Mouse (Mus musculus): ENCODE results near the gene Dnal1. TPM values are rescaled to one million over a fixed set of nuclear protein-coding genes. Genes with fewer than 3 reads are reported as not detected.

The Dnal1 gene
- polyA plus RNA-seq, 1 experiment from 2014 or later, result 9.6 TPM

DNA sequence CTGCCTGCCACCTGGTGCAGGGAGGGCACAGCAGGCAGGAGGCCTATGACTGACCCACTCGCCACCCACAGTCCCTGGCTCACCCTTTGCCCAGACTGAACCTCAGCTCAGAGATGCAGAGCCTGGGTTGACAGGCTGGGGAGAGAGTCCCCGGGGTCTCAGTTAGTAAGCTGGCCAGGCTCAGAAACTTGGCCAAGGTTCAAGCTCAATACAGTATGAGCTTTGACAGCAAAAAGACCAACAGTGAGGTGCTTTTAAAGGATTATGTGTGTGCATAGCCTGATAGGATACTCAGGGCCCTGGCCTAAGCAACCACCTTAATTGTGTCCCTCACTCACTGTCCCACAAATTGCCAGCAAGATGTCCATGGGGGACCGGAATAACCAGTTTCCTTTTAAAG lies 65.9 kb downstream of the Dnal1 start:
- peak overlapping the region; percentile 33; the same call in 1 of the 2 replicates for H3K27ac ChIP-seq (replicated peaks)

DNA sequence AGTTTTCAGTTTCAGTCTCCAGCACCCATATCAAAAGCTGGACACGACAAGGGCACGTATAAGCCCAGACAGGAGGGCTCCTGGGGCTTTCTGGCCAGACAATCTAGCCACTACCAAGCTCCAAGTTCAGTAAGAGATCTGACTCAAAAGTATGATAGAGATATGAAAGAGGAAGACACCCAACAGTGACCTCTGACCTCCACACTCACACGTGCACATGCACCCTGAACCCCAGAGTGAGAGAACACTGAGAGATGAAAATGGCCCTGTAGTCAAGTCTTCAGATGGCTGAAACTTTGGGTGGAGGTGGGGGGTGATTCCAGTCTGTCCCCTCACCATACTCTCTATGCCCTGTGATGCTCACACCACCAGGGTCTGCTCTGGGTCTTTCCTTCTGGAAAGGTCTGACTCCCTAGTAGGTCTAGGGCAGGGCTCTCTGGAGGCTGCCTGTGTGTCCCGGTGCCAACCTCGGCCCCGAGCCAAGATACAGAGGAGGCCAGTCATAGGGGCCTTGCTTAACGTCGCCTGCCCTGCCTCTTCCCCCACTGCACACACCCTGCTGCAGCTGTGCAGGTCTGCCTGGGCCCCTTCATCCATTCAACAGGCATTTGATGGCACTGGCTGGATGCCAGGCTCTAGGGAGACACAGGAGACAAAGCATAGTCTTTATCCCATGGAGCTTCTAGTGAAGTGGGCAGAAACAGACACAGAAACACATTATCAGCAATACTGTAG lies 66.7 kb downstream of the Dnal1 start:
- WGBS, result 32% methylated on average over 8 of the region's 8 CpGs
- peak overlapping the region; percentile 11; the same call in 1 of the 2 replicates for H3K4me2 ChIP-seq (replicated peaks)
- no peak overlapping the region for H3K9ac ChIP-seq (replicated peaks)
- no peaks in the 10 kb centered on the region for H3K27me3 ChIP-seq
- H3K4me1 ChIP-seq, result peaks cover 57% of the 10 kb centered on the region
- H3K9me3 ChIP-seq, result no peaks in the 10 kb centered on the region
- no peaks in the 10 kb centered on the region for H3K36me3 ChIP-seq
- no peak overlapping the region for H3K4me3 ChIP-seq
- ATAC-seq (replicated peaks), result peak; percentile 82
- peak overlapping the region; percentile 58 for H3K27ac ChIP-seq (replicated peaks)

More for the DNA sequence above, 65.9 kb downstream of the Dnal1 start:
- H3K27me3 ChIP-seq, result no peaks in the 10 kb centered on the region
- no peaks in the 10 kb centered on the region for H3K9me3 ChIP-seq
- peaks cover 64% of the 10 kb centered on the region for H3K4me1 ChIP-seq
- no peak for ATAC-seq (replicated peaks)
- H3K4me3 ChIP-seq, result no peak overlapping the region
- H3K36me3 ChIP-seq, result no peaks in the 10 kb centered on the region
- 44% methylated on average over 3 of the region's 3 CpGs for WGBS
- no peak overlapping the region for H3K9ac ChIP-seq (replicated peaks)
- no peak overlapping the region for H3K4me2 ChIP-seq (replicated peaks)

DNA sequence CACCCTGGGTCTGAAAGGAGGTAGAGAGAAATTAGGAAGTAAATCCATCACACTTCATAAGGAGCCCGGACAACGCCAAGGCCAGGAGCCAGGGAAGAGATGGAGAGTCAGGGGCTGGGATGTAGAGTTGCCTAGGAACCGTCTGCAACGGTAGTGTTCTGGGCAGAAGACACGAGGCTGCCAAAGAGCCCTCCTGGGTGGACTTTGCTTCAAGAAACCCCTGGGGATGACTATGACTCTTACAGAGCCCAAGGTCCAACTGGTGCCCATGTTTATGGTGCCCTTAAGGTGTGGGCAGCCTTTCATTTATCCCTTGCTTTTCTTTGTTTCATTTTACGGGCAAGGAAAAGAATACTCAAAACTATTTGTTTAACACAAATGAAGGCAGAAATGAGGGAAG lies 67.8 kb downstream of the Dnal1 start:
- no peak overlapping the region for H3K4me2 ChIP-seq (replicated peaks)

DNA sequence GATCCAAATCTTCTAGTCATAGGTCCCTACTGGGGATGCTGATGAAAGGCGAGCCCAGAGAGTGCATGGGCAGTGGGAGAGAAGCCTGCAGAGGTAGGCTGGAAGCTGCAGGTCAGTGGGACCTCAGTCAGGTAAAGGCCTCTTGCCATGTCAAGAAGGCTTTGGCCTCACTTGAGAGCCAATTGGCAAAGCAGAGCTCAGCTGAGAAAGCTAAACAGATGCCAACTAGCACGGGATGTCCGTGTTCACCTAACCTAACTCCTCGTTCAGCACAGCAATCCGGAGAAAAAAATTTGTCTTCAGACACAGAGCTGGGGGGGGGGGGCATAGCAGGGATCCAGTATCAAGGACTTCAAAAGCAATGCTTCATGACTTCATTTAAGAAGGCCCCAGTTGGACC lies 70.8 kb downstream of the Dnal1 start:
- Histone ChIP-seq H3K27ac (replicated peaks) (no peak overlapping the region), H3K9me3 (no peaks in the 10 kb centered on the region)

More for the DNA sequence above, 67.8 kb downstream of the Dnal1 start:
- no peaks in the 10 kb centered on the region for H3K9me3 ChIP-seq
- H3K9ac ChIP-seq (replicated peaks), result no peak overlapping the region
- H3K27ac ChIP-seq (replicated peaks), result peak overlapping the region; percentile 58
- H3K4me3 ChIP-seq, result no peak overlapping the region
- peaks cover 52% of the 10 kb centered on the region for H3K4me1 ChIP-seq
- ATAC-seq (replicated peaks), result no peak
- no peaks in the 10 kb centered on the region for H3K27me3 ChIP-seq
- no peaks in the 10 kb centered on the region for H3K36me3 ChIP-seq
- WGBS, result 40% methylated on average over 6 of the region's 6 CpGs

DNA sequence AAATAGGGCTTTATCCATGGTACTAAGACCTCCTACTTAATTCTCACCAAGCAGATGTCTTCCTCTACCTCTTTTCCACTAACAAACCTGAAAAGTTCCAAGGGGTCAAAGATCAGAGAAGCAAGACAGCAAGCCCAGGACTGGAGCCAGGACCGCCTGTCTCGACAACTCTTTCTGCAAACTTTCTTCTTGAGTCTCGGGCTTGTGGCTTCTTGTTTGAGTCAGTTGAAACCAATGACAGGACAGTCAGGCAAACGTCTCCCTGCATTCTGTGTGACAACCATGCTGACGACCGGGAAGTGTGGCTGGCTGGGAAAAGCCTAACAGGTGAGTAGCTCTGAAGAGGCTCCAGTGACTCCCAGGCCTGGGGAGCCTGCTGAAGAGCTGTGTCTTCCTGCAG lies 71.4 kb downstream of the Dnal1 start:
- H3K36me3 ChIP-seq, result no peaks in the 10 kb centered on the region

More for the DNA sequence above, 70.8 kb downstream of the Dnal1 start:
- no peaks in the 10 kb centered on the region for H3K36me3 ChIP-seq
- no peak overlapping the region for H3K4me3 ChIP-seq
- no peaks in the 10 kb centered on the region for H3K27me3 ChIP-seq
- no peak overlapping the region for H3K4me2 ChIP-seq (replicated peaks)
- peaks cover 63% of the 10 kb centered on the region for H3K4me1 ChIP-seq
- WGBS, result 64% methylated on average over 5 of the region's 5 CpGs
- ATAC-seq (replicated peaks), result no peak
- no peak overlapping the region for H3K9ac ChIP-seq (replicated peaks)

DNA sequence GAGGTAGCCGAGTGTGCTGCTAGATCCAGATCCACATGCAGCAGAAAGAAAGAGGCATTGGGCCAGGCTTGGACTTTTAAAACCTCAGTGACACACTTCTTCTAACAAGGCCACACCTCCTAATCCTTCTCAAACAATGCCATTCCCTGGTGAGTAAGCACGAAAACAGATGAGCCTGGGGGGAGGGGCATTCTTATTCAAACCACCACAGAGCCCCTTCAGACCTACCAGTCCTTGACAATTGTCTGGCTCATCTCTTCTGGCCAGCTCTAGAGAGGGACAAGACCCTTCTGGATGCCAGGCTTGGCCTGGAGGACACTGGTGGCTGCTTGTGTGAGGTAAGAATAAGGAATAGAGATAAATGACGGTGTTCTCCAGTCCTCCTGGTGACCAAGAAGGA lies 72.4 kb downstream of the Dnal1 start:
- 38% methylated on average over 3 of the region's 3 CpGs for WGBS
- H3K9me3 ChIP-seq, result no peaks in the 10 kb centered on the region

More for the DNA sequence above, 71.4 kb downstream of the Dnal1 start:
- no peak for ATAC-seq (replicated peaks)
- Histone ChIP-seq H3K9ac (replicated peaks) (no peak overlapping the region), H3K4me1 (peaks cover 63% of the 10 kb centered on the region), H3K9me3 (no peaks in the 10 kb centered on the region), H3K4me2 (replicated peaks) (no peak overlapping the region), H3K4me3 (no peak overlapping the region), H3K27ac (replicated peaks) (no peak overlapping the region), H3K27me3 (no peaks in the 10 kb centered on the region)
- 51% methylated on average over 6 of the region's 6 CpGs for WGBS

DNA sequence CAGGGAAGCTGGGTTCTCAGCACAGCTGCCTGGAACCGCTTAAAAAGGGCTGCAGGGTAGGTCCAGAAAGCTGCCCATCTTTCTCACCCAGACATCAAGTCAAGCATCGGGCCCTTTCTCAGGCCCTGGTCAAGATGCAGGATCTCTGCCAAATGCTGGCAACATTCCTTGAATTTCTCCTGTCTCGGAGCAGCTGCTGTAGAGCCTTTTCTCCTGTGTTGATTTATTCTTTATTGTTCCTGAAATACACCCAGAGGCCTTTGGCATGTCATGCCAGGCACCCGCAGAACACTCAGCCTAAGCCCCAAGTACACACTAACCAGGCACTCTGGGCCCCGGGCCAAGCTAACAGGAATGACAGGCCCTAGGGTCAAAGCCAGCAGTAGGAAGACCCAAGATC lies 72.8 kb downstream of the Dnal1 start:
- peaks cover 63% of the 10 kb centered on the region for H3K4me1 ChIP-seq
- peak; percentile 31 for ATAC-seq (replicated peaks)
- no peak overlapping the region for H3K4me3 ChIP-seq
- no peak overlapping the region for H3K4me2 ChIP-seq (replicated peaks)
- H3K27me3 ChIP-seq, result no peaks in the 10 kb centered on the region
- no peaks in the 10 kb centered on the region for H3K9me3 ChIP-seq
- peak overlapping the region; percentile 64 for H3K27ac ChIP-seq (replicated peaks)
- 41% methylated on average over 5 of the region's 5 CpGs for WGBS
- no peak overlapping the region for H3K9ac ChIP-seq (replicated peaks)
- no peaks in the 10 kb centered on the region for H3K36me3 ChIP-seq

More for the DNA sequence above, 72.4 kb downstream of the Dnal1 start:
- Histone ChIP-seq H3K27me3 (no peaks in the 10 kb centered on the region), H3K4me1 (peaks cover 63% of the 10 kb centered on the region), H3K4me2 (replicated peaks) (no peak overlapping the region), H3K4me3 (no peak overlapping the region), H3K27ac (replicated peaks) (peak overlapping the region; percentile 64), H3K36me3 (no peaks in the 10 kb centered on the region), H3K9ac (replicated peaks) (no peak overlapping the region)
- no peak for ATAC-seq (replicated peaks)

DNA sequence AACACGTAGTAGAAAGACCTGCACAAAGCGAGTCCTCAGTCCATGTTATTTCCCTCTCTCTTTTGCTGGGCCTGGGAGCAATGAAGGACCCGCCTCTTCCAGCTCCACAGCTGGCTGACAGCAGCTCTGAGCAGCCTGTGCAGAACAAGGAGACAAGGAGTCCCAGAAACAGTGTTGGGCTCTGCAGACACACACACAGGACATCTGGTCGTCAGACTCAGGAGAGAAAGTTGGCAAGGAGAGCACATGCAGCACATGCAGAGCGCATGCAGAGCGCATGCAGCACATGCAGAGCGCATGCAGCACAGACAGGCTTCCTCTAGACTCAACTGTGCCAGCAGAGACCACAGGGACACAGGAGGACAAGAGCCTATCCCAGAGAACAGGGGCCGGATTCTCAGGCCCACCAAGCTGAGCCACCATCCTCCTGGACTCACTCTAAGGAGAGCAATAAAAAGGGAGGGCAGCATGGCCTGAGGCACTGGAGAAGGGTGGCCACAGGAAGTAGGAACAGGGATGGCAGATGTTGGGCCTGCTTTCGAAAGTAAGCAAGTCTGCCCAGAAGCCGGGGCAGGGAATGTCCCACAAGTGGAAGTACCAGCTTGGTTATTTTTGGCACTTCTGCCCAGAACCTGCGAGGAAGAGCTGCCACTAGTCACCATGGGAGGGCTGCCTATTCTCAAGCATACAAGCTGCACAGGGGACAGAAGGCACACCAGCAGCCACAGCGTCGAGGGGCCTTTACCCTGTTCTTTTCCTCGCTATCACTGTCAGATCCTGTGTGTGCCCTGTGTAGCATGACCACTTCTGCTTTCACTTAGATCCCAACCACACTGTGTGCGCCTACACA lies 73.8 kb downstream of the Dnal1 start:
- H3K9me3 ChIP-seq, result no peaks in the 10 kb centered on the region
- no peak overlapping the region for H3K4me2 ChIP-seq (replicated peaks)
- H3K4me1 ChIP-seq, result peaks cover 68% of the 10 kb centered on the region
- H3K36me3 ChIP-seq, result no peaks in the 10 kb centered on the region
- WGBS, result 65% methylated on average over 15 of the region's 15 CpGs
- H3K9ac ChIP-seq (replicated peaks), result no peak overlapping the region
- H3K4me3 ChIP-seq, result no peak overlapping the region
- no peaks in the 10 kb centered on the region for H3K27me3 ChIP-seq
- peak overlapping the region; percentile 64 for H3K27ac ChIP-seq (replicated peaks)
- ATAC-seq (replicated peaks), result no peak

DNA sequence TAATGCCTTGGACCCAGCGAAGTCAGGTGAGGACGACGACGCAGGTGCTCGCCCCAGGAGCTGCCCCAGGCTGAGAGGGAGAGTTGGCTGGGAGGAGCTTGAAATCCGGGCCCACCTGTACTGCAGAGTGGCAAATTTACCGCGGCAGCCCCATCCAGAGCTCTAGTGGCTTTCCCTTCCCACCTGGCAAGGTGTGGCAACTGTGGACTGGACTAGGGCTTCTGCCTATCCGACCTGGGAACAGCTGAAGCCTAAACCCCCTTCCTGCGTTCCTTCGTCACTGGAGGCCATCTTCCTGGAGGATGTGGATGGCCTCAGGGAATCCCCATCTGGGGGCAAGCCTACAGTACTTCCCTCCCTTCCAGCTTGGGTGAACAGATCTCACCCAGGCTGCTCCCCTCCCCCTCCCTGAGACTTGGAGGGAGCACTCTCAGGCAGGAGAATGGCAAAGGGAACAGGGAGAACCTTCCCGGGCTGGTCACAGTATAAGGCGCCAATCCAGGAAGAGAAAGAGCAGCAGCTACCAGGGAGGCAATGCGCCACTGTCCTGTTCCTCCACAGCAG lies 74.8 kb downstream of the Dnal1 start:
- Histone ChIP-seq H3K4me1 (peaks cover 68% of the 10 kb centered on the region), H3K9me3 (no peaks in the 10 kb centered on the region), H3K4me3 (no peak overlapping the region), H3K27me3 (no peaks in the 10 kb centered on the region), H3K27ac (replicated peaks) (no peak overlapping the region), H3K36me3 (no peaks in the 10 kb centered on the region), H3K9ac (replicated peaks) (no peak overlapping the region), H3K4me2 (replicated peaks) (no peak overlapping the region)
- WGBS, result 66% methylated on average over 14 of the region's 14 CpGs
- ATAC-seq (replicated peaks), result no peak

DNA sequence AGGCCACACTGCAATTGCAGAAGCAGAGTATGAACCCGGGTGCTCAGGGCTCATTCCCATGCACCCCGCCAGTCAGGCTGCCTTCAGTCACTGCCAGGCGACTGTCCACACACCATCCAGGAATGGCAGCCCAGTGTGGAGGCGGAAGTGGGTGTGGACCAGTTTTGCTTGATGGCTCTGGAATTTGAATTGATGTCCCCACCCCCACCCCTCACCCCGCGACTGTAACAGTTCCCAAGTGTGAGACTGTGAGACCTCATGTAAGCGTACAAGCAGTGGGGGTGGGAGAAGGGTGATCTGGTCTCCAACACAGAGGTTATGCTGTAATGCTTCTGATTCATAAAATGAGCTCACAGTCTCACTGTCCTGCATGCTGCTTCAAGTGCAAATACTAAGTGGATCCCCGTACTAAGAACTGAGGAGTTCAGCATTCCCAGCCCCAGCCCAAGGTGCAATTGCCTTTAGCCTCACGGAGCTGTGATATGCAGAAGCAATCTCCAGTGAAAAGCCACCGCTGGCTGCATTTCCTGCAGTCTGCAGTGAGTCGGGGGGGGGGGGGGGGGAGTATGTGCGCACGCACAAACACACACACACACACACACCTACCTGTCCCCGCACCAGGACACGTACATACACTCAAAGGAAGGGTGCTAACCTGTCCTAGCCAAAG lies 76.1 kb downstream of the Dnal1 start:
- peaks cover 68% of the 10 kb centered on the region for H3K4me1 ChIP-seq
- no peak overlapping the region for H3K9ac ChIP-seq (replicated peaks)
- WGBS, result 57% methylated on average over 15 of the region's 15 CpGs

DNA sequence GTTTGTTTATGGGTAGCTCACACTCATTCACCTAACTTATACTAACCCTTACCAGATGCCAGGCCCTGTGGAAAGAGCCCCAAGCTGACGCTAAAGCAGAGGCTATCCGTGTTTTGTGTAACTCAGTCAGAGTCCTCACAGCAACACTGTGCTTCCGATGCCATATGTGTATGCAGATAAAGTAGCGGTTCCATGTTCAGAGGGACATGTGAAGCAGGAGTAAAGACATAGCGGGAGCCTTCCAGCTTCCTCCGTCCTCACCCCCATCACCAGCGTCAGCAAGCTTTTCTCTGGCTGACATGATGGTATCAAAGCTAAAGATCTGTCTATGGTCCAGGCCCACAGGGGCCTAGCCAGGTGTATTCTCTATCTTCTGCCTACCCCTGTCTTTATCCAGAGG lies 77.0 kb downstream of the Dnal1 start:
- 49% methylated on average over 7 of the region's 7 CpGs for WGBS
- Histone ChIP-seq H3K4me3 (peak overlapping the region; percentile 3; the same call in 1 of the 2 replicates), H3K9ac (replicated peaks) (0 out of 2 replicates have a peak overlapping the region, but pooled peaks have one; percentile 0), H3K9me3 (no peaks in the 10 kb centered on the region), H3K27ac (replicated peaks) (no peak overlapping the region), H3K27me3 (no peaks in the 10 kb centered on the region), H3K4me1 (peaks cover 68% of the 10 kb centered on the region), H3K4me2 (replicated peaks) (peak overlapping the region; percentile 95), H3K36me3 (no peaks in the 10 kb centered on the region)
- no peak for ATAC-seq (replicated peaks)

More for the DNA sequence above, 76.1 kb downstream of the Dnal1 start:
- no peak for ATAC-seq (replicated peaks)
- Histone ChIP-seq H3K27ac (replicated peaks) (no peak overlapping the region), H3K4me3 (no peak overlapping the region), H3K27me3 (no peaks in the 10 kb centered on the region), H3K4me2 (replicated peaks) (peak overlapping the region; percentile 95), H3K9me3 (no peaks in the 10 kb centered on the region), H3K36me3 (no peaks in the 10 kb centered on the region)

Measured in forebrain, embryonic 15.5 days (tissue).